Mouse (Mus musculus): ENCODE measurements around the gene Ildr2. TPM values are rescaled to one million over a fixed set of nuclear protein-coding genes. Genes with fewer than 3 reads are reported as not detected.

The Ildr2 gene
- polyA plus RNA-seq, 1 experiment from 2014 or later: 1.0 TPM

DNA sequence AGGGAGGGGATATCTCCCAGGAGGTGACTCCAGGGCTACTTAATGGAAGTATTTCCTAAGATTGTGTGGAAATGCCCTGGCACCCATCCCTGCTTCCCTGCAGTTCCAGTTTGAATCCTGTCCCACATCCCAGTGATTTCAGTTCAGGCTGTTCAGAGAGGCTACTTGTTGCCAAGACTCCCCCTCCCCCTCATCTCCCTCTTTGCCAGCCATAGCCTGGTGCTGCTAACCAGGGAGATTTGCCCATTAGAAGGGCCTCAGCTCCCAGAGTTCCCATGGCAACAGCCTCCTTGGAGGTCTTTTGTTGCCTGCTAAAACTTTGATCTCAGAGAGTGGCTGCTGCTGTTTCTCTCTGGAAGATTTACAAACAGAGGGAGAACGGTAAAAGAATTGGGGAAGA is 26.6 kb downstream of the Ildr2 start:
- Histone ChIP-seq H3K36me3 (ENCODE audit: control insufficient read depth, insufficient read depth, low read length) (no peaks in the 10 kb centered on the region), H3K27me3 (replicated peaks; ENCODE audit: control insufficient read depth, insufficient read depth, low read length) (no peaks in the 10 kb centered on the region), H3K4me2 (ENCODE audit: low read length) (no peak overlapping the region), H3K9ac (ENCODE audit: low read length) (no peak overlapping the region), H3K4me1 (replicated peaks; ENCODE audit: control insufficient read depth, insufficient read depth, low read length) (peaks cover 20% of the 10 kb centered on the region), H3K9me3 (ENCODE audit: control insufficient read depth, low read length) (no peaks in the 10 kb centered on the region), H3K27ac (ENCODE audit: low read depth) (no peak overlapping the region), H3K4me3 (ENCODE audit: low read depth, low read length) (no peak overlapping the region)
- ATAC-seq (replicated peaks; ENCODE audit: low FRiP score, low TSS enrichment, low read depth) (no peak), DNase-seq (ENCODE audit: low spot score) (peak; percentile 48)
- WGBS: 14% methylated on average over 1 of the region's 1 CpGs

DNA sequence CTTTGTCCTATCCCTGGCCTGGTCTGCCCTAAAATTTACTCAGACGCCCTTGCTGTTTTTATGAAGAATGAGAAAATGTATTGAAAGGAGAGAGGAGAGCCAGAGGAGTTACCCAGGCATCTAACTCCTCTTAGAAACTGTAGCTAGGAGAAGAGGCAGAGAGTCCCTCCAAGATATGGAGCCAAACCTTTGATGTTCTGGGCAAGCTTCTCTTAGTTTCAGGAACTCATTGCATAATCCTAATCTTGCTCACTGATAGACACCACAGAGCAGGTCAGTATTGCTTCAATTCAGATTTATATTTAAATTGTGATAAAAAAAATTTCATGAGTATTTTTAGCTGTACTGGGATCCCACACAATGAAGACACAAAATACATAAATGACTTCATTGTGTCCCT is 27.3 kb downstream of the Ildr2 start:
- ATAC-seq (replicated peaks; ENCODE audit: low FRiP score, low TSS enrichment, low read depth) (no peak), DNase-seq (ENCODE audit: low spot score) (no peak)
- Histone ChIP-seq H3K4me3 (ENCODE audit: low read depth, low read length) (no peak overlapping the region), H3K9me3 (ENCODE audit: control insufficient read depth, low read length) (no peaks in the 10 kb centered on the region), H3K9ac (ENCODE audit: low read length) (no peak overlapping the region), H3K27me3 (replicated peaks; ENCODE audit: control insufficient read depth, insufficient read depth, low read length) (no peaks in the 10 kb centered on the region), H3K36me3 (ENCODE audit: control insufficient read depth, insufficient read depth, low read length) (no peaks in the 10 kb centered on the region), H3K27ac (ENCODE audit: low read depth) (no peak overlapping the region), H3K4me1 (replicated peaks; ENCODE audit: control insufficient read depth, insufficient read depth, low read length) (peaks cover 20% of the 10 kb centered on the region), H3K4me2 (ENCODE audit: low read length) (no peak overlapping the region)
- WGBS: 56% methylated on average over 1 of the region's 1 CpGs

DNA sequence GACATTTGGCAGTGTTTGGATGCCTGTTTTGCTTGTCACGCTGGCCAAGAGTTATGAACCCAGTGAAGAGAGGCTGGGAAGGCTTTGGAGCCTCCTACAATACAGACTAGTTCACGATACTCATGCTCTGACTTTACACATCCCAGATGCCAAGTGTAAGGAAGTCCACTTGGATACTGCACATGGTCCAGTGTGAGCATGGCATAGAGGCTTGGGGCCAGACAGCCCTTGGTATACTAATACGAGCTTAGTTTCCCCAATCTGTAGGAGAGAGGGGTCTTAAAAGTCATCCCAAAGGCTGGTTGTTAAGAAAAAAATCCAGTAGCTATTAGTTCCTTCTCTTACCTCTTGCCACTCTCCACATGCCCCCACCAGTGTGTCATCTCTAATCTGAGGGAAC is 27.9 kb downstream of the Ildr2 start:
- no peak overlapping the region for H3K4me2 ChIP-seq (ENCODE audit: low read length)
- H3K27ac ChIP-seq (ENCODE audit: low read depth): no peak overlapping the region
- peaks cover 20% of the 10 kb centered on the region for H3K4me1 ChIP-seq (replicated peaks; ENCODE audit: control insufficient read depth, insufficient read depth, low read length)
- no peak overlapping the region for H3K4me3 ChIP-seq (ENCODE audit: low read depth, low read length)
- H3K27me3 ChIP-seq (replicated peaks; ENCODE audit: control insufficient read depth, insufficient read depth, low read length): no peaks in the 10 kb centered on the region
- H3K9ac ChIP-seq (ENCODE audit: low read length): no peak overlapping the region
- WGBS: 66% methylated on average over 3 of the region's 3 CpGs
- no peaks in the 10 kb centered on the region for H3K9me3 ChIP-seq (ENCODE audit: control insufficient read depth, low read length)
- DNase-seq (ENCODE audit: low spot score) (no peak), ATAC-seq (replicated peaks; ENCODE audit: low FRiP score, low TSS enrichment, low read depth) (no peak)
- no peaks in the 10 kb centered on the region for H3K36me3 ChIP-seq (ENCODE audit: control insufficient read depth, insufficient read depth, low read length)

DNA sequence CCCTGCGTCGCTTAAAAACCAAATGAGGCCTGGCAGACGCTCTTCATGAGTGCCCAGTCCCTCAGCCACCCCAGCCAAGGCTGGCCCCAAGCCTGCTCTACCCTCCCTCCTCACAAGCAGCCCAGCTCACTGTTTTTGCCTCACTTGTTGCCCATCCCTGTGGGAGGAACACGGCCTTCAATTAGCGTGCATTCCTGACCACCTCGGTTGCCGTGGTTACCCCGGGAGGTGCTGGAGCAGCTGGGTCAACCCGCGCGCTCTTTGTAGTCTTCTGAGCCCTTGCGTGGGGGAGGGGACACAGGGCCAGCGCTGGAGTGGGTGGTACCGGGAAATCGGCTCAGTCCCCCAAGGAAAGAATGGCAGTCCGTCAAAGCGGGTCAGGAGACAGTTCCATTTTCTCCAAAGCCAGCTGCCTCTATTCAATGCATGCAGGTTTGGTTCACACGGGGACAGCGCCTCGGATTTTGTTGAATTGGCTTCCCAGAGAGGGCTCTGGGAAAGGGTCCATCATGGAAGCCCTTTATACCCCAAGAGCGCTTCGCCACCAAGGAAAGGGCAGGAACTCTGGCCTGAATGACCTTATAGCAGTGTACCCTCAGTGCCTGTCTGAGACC is 28.8 kb downstream of the Ildr2 start:
- Histone ChIP-seq H3K9ac (ENCODE audit: low read length) (no peak overlapping the region), H3K27me3 (replicated peaks; ENCODE audit: control insufficient read depth, insufficient read depth, low read length) (no peaks in the 10 kb centered on the region), H3K4me2 (ENCODE audit: low read length) (peak overlapping the region; percentile 48), H3K9me3 (ENCODE audit: control insufficient read depth, low read length) (no peaks in the 10 kb centered on the region), H3K36me3 (ENCODE audit: control insufficient read depth, insufficient read depth, low read length) (no peaks in the 10 kb centered on the region), H3K4me3 (ENCODE audit: low read depth, low read length) (0 out of 2 replicates have a peak overlapping the region, but pooled peaks have one; percentile 5), H3K27ac (ENCODE audit: low read depth) (no peak overlapping the region), H3K4me1 (replicated peaks; ENCODE audit: control insufficient read depth, insufficient read depth, low read length) (peaks cover 20% of the 10 kb centered on the region)
- peak; percentile 64 for DNase-seq (ENCODE audit: low spot score)
- ATAC-seq (replicated peaks; ENCODE audit: low FRiP score, low TSS enrichment, low read depth): peak; percentile 81
- WGBS: 8% methylated on average over 22 of the region's 22 CpGs

DNA sequence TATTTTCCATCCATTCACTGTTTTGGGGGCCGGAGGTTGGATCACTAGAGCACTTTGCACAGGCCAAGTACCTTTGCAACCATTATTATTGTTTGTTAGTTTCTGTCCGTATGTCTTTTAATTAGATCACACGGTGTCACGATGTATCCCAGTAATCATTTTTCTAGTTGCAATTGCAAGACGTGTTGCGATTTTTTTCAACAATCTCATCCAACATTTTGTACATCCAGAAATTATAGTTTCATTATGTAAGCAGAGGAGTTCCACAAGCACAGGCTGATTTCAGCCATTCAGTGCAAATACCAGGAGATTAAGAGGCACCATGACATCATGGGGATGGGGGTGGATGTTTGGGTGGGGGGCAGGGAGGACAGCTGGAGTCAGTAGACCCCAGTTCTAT is 29.5 kb downstream of the Ildr2 start:
- H3K4me1 ChIP-seq (replicated peaks; ENCODE audit: control insufficient read depth, insufficient read depth, low read length): peaks cover 20% of the 10 kb centered on the region
- no peak overlapping the region for H3K4me2 ChIP-seq (ENCODE audit: low read length)
- no peaks in the 10 kb centered on the region for H3K9me3 ChIP-seq (ENCODE audit: control insufficient read depth, low read length)
- H3K27ac ChIP-seq (ENCODE audit: low read depth): no peak overlapping the region
- no peak overlapping the region for H3K4me3 ChIP-seq (ENCODE audit: low read depth, low read length)
- ATAC-seq (replicated peaks; ENCODE audit: low FRiP score, low TSS enrichment, low read depth): no peak
- 90% methylated on average over 6 of the region's 6 CpGs for WGBS
- H3K27me3 ChIP-seq (replicated peaks; ENCODE audit: control insufficient read depth, insufficient read depth, low read length): no peaks in the 10 kb centered on the region
- H3K9ac ChIP-seq (ENCODE audit: low read length): no peak overlapping the region
- no peaks in the 10 kb centered on the region for H3K36me3 ChIP-seq (ENCODE audit: control insufficient read depth, insufficient read depth, low read length)
- DNase-seq (ENCODE audit: low spot score): no peak

DNA sequence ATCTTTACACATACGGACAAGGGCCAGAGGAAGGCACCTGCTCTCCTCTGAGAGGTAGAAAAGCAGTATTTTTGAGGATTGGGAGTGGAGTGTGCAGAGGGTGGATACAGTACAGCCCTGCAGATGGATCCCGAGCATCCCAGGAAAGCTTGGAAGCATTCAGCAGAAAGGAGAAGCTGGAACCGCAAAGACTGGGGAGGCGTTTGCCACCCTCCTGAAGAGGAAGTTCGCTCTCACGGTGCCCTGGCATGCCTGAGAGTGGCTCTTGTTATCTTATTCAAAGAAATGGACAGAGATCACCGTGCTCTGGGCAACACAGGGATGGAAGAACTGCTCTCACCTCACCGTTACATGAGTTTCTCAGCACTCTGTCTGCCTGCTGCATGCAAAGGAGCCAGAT is 30.5 kb downstream of the Ildr2 start:
- no peak for ATAC-seq (replicated peaks; ENCODE audit: low FRiP score, low TSS enrichment, low read depth)
- no peaks in the 10 kb centered on the region for H3K36me3 ChIP-seq (ENCODE audit: control insufficient read depth, insufficient read depth, low read length)
- WGBS: 87% methylated on average over 8 of the region's 8 CpGs
- H3K4me1 ChIP-seq (replicated peaks; ENCODE audit: control insufficient read depth, insufficient read depth, low read length): peaks cover 20% of the 10 kb centered on the region
- no peak for DNase-seq (ENCODE audit: low spot score)
- no peak overlapping the region for H3K27ac ChIP-seq (ENCODE audit: low read depth)
- no peak overlapping the region for H3K4me3 ChIP-seq (ENCODE audit: low read depth, low read length)
- no peaks in the 10 kb centered on the region for H3K27me3 ChIP-seq (replicated peaks; ENCODE audit: control insufficient read depth, insufficient read depth, low read length)
- H3K9ac ChIP-seq (ENCODE audit: low read length): no peak overlapping the region
- no peak overlapping the region for H3K4me2 ChIP-seq (ENCODE audit: low read length)
- no peaks in the 10 kb centered on the region for H3K9me3 ChIP-seq (ENCODE audit: control insufficient read depth, low read length)

DNA sequence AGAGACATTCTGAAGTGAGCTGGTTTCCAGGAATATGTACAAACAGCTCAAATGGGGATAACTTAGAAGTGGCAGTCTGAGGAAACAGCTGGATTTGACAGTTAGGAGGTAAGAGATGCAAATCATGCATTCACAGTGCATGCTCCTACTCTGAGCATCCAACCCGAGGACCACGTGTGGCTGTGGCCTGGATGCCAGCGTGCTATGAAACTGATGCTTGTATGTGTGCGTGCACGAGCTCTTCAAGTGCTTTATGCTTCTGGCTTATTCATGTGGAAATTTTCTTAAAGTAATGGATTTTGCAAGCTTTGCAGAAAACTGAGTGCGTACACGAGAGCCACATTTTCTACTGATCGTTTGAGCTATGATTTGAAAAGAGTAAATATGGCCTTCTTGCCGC is 32.3 kb downstream of the Ildr2 start:
- Histone ChIP-seq H3K4me3 (ENCODE audit: low read depth, low read length) (no peak overlapping the region), H3K4me1 (replicated peaks; ENCODE audit: control insufficient read depth, insufficient read depth, low read length) (peaks cover 8% of the 10 kb centered on the region), H3K36me3 (ENCODE audit: control insufficient read depth, insufficient read depth, low read length) (no peaks in the 10 kb centered on the region), H3K27ac (ENCODE audit: low read depth) (no peak overlapping the region), H3K4me2 (ENCODE audit: low read length) (no peak overlapping the region), H3K9ac (ENCODE audit: low read length) (no peak overlapping the region), H3K27me3 (replicated peaks; ENCODE audit: control insufficient read depth, insufficient read depth, low read length) (no peaks in the 10 kb centered on the region), H3K9me3 (ENCODE audit: control insufficient read depth, low read length) (no peaks in the 10 kb centered on the region)
- WGBS: 85% methylated on average over 9 of the region's 9 CpGs
- ATAC-seq (replicated peaks; ENCODE audit: low FRiP score, low TSS enrichment, low read depth) (no peak), DNase-seq (ENCODE audit: low spot score) (no peak)

DNA sequence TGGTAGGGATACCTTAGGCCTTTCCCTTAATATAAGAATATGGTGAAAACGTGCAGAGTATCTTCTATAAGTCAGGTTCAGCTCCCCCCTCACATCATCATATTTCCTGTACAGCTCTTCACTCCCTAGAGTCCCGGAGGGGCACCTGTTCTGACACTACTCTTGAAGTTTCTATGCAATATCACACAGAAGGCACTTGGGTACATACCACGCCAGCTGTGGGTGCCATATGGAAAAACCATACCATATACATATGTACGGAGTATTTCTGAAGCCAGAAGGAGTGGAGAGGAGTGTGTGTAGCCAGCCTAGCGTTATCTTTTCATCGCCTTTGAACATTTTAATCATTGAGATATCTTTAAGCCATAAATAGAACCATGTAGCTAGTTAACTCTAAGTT is 36.6 kb downstream of the Ildr2 start:
- peak; percentile 6 for DNase-seq (ENCODE audit: low spot score)
- Histone ChIP-seq H3K27ac (ENCODE audit: low read depth) (no peak overlapping the region), H3K4me3 (ENCODE audit: low read depth, low read length) (no peak overlapping the region), H3K4me2 (ENCODE audit: low read length) (no peak overlapping the region), H3K36me3 (ENCODE audit: control insufficient read depth, insufficient read depth, low read length) (no peaks in the 10 kb centered on the region), H3K27me3 (replicated peaks; ENCODE audit: control insufficient read depth, insufficient read depth, low read length) (no peaks in the 10 kb centered on the region), H3K9ac (ENCODE audit: low read length) (no peak overlapping the region), H3K4me1 (replicated peaks; ENCODE audit: control insufficient read depth, insufficient read depth, low read length) (no peaks in the 10 kb centered on the region), H3K9me3 (ENCODE audit: control insufficient read depth, low read length) (no peaks in the 10 kb centered on the region)
- ATAC-seq (replicated peaks; ENCODE audit: low FRiP score, low TSS enrichment, low read depth): no peak
- WGBS: 85% methylated on average over 6 of the region's 6 CpGs

DNA sequence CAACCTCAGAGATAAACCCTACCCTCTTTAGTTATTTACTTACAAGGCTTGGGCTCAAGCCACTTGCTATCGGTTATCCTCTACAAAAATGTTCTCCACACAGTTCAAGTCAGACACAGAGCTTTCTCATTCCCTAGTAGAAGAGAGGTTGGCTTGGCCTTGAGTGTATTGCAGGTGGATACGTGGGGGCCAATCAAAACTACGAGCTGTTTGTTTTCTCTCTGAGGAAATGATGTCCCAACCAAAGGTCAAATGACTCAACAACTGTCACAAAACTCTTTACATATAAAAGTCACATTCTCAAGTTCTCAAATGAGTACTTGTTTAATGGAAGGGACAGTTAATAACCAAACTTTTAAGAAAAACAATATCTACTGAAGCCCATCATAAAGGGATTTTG is 39.1 kb downstream of the Ildr2 start:
- WGBS: 72% methylated on average over 3 of the region's 3 CpGs
- DNase-seq (ENCODE audit: low spot score) (no peak), ATAC-seq (replicated peaks; ENCODE audit: low FRiP score, low TSS enrichment, low read depth) (no peak)
- no peak overlapping the region for H3K9ac ChIP-seq (ENCODE audit: low read length)
- no peak overlapping the region for H3K4me2 ChIP-seq (ENCODE audit: low read length)
- H3K4me1 ChIP-seq (replicated peaks; ENCODE audit: control insufficient read depth, insufficient read depth, low read length): no peaks in the 10 kb centered on the region
- no peaks in the 10 kb centered on the region for H3K36me3 ChIP-seq (ENCODE audit: control insufficient read depth, insufficient read depth, low read length)
- H3K27ac ChIP-seq (ENCODE audit: low read depth): no peak overlapping the region
- no peaks in the 10 kb centered on the region for H3K27me3 ChIP-seq (replicated peaks; ENCODE audit: control insufficient read depth, insufficient read depth, low read length)
- H3K9me3 ChIP-seq (ENCODE audit: control insufficient read depth, low read length): no peaks in the 10 kb centered on the region
- H3K4me3 ChIP-seq (ENCODE audit: low read depth, low read length): no peak overlapping the region
